Mouse (Mus musculus): ENCODE data around the gene Scand1. TPM values are rescaled to one million over a fixed set of nuclear protein-coding genes. Genes with fewer than 3 reads are reported as not detected.
A peak's percentile ranks its signal among the peaks of the same experiment; 100 is the strongest.

Gene Scand1
- polyA plus RNA-seq, 1 experiment from 2014 or later, result 28.5 TPM

DNA sequence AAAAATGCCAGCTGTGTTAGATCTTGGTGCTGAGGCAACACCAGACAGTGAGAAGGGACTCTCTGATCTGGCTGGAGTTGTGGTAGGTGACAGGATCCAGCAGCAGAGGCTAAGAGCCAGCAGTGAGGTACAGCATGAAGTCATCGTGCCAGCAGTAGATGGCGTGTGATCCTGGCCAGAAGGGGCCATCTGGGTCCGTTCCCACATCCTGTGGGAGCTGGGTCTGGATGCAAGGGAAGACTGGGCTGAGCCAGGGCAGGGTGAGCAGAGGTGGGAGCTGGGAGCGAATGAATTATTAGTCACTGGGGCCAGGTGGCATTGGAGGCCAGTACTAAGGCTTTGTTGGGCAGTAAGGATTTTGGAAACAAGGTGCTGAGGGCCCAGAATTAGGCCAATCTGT lies 31.3 kb downstream of the Scand1 start:
- Histone ChIP-seq H3K36me3 (replicated peaks) (0 out of 2 replicates have a peak, but pooled peaks cover 16% of the 10 kb centered on the region), H3K27ac (replicated peaks) (no peak overlapping the region), H3K9me3 (replicated peaks) (no peaks in the 10 kb centered on the region), H3K4me1 (replicated peaks) (peaks cover 9% of the 10 kb centered on the region), H3K4me2 (no peak overlapping the region), H3K27me3 (no peaks in the 10 kb centered on the region), H3K4me3 (replicated peaks) (no peak overlapping the region), H3K9ac (no peak overlapping the region)
- 67% methylated on average over 4 of the region's 4 CpGs for WGBS (ENCODE audit: insufficient replicate concordance)
- ATAC-seq (ENCODE audit: insufficient read depth), result no peak

- H3K4me2 ChIP-seq, result no peak overlapping the region
- H3K27me3 ChIP-seq, result no peaks in the 10 kb centered on the region
- H3K4me3 ChIP-seq (replicated peaks), result no peak overlapping the region
- ATAC-seq (ENCODE audit: insufficient read depth), result peak; percentile 63
- H3K27ac ChIP-seq (replicated peaks), result no peak overlapping the region
- peaks cover 17% of the 10 kb centered on the region; the same call in 1 of the 2 replicates for H3K36me3 ChIP-seq (replicated peaks)
- no peak overlapping the region for H3K9ac ChIP-seq
- H3K9me3 ChIP-seq (replicated peaks), result no peaks in the 10 kb centered on the region
- peaks cover 9% of the 10 kb centered on the region for H3K4me1 ChIP-seq (replicated peaks)
- WGBS (ENCODE audit: insufficient replicate concordance), result 18% methylated on average over 4 of the region's 4 CpGs
Measured at GRCm38 (mm10) chr2:156278226-156279017, 34.1 kb downstream of the Scand1 start.

DNA sequence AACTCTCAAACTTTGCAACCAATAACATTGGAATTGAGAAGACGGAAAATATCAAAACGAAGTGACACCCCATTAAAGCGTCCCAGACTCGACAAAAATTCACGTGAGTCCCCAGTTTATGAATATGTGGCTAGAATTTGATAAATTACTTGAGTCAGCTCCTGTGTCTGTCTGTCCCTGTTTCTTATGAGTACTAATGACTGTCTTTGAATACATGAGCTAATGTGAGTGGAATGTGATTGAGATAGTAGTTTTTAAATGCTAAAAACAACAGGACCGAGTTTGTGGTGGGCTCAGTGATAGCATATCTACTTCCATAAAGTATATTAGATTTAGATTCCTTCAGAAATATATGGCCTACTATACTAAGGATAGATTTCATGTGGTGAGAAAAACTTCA lies 40.0 kb downstream of the Scand1 start:
- no peak overlapping the region for H3K9ac ChIP-seq
- H3K27me3 ChIP-seq, result no peaks in the 10 kb centered on the region
- 80% methylated on average over 6 of the region's 6 CpGs for WGBS (ENCODE audit: insufficient replicate concordance)
- no peak for ATAC-seq (ENCODE audit: insufficient read depth)
- H3K4me1 ChIP-seq (replicated peaks), result no peaks in the 10 kb centered on the region
- H3K4me2 ChIP-seq, result no peak overlapping the region
- H3K4me3 ChIP-seq (replicated peaks), result no peak overlapping the region
- peaks cover 13% of the 10 kb centered on the region; the same call in 1 of the 2 replicates for H3K36me3 ChIP-seq (replicated peaks)
- no peak overlapping the region for H3K27ac ChIP-seq (replicated peaks)
- H3K9me3 ChIP-seq (replicated peaks), result no peaks in the 10 kb centered on the region

- Histone ChIP-seq H3K4me1 (replicated peaks) (no peaks in the 10 kb centered on the region), H3K9me3 (replicated peaks) (no peaks in the 10 kb centered on the region), H3K9ac (no peak overlapping the region), H3K4me2 (no peak overlapping the region), H3K36me3 (replicated peaks) (peaks cover 11% of the 10 kb centered on the region; the same call in 1 of the 2 replicates), H3K27ac (replicated peaks) (no peak overlapping the region), H3K27me3 (no peaks in the 10 kb centered on the region), H3K4me3 (replicated peaks) (no peak overlapping the region)
- ATAC-seq (ENCODE audit: insufficient read depth), result no peak
- WGBS (ENCODE audit: insufficient replicate concordance), result 83% methylated on average over 8 of the region's 9 CpGs
Measured at GRCm38 (mm10) chr2:156267636-156268035, 44.9 kb downstream of the Scand1 start.

- peaks cover 11% of the 10 kb centered on the region; the same call in 1 of the 2 replicates for H3K36me3 ChIP-seq (replicated peaks)
- ATAC-seq (ENCODE audit: insufficient read depth), result no peak
Measured at GRCm38 (mm10) chr2:156263204-156263893, 49.2 kb downstream of the Scand1 start.

More at GRCm38 (mm10) chr2:156263204-156263893, 49.2 kb downstream of the Scand1 start:
- Histone ChIP-seq H3K4me3 (replicated peaks) (no peak overlapping the region), H3K27ac (replicated peaks) (no peak overlapping the region), H3K9ac (no peak overlapping the region), H3K9me3 (replicated peaks) (no peaks in the 10 kb centered on the region), H3K4me1 (replicated peaks) (no peaks in the 10 kb centered on the region), H3K4me2 (no peak overlapping the region), H3K27me3 (no peaks in the 10 kb centered on the region)
- 72% methylated on average over 4 of the region's 4 CpGs for WGBS (ENCODE audit: insufficient replicate concordance)

Small RNA genes lying within 50 kb of the gene (microRNA-seq; reads per million reads assigned to microRNA genes)
- gene Gm22759, result not detected

Other genes with a start within 250 kb of the Scand1 start
- 0.62 and 1.1 TPM in 2 replicates for gene Spag4, start 247.5 kb downstream of the Scand1 start, polyA plus RNA-seq (2015; fragmentation: Nextera tagmentation; extraction: Ambion mirVana)
- 20.8 and 22.6 TPM in 2 replicates for gene Cpne1, start 200.7 kb downstream of the Scand1 start, polyA plus RNA-seq (2015; fragmentation: Nextera tagmentation; extraction: Ambion mirVana)
- 7.4 and 9.7 TPM in 2 replicates for gene Rbm12, start 200.7 kb downstream of the Scand1 start, polyA plus RNA-seq (2015; fragmentation: Nextera tagmentation; extraction: Ambion mirVana)
- 3.9 and 4.0 TPM in 2 replicates for gene Gm28036, start 185.6 kb downstream of the Scand1 start, polyA plus RNA-seq (2015; fragmentation: Nextera tagmentation; extraction: Ambion mirVana)
- 159 and 192 TPM in 2 replicates for gene Romo1, start 168.7 kb downstream of the Scand1 start, polyA plus RNA-seq (2015; fragmentation: Nextera tagmentation; extraction: Ambion mirVana)
- gene Nfs1, start 168.5 kb downstream of the Scand1 start, polyA plus RNA-seq (2015; fragmentation: Nextera tagmentation; extraction: Ambion mirVana), result 50.7 and 52.3 TPM in 2 replicates
- 207 and 223 TPM in 2 replicates for gene Rbm39, start 132.5 kb downstream of the Scand1 start, polyA plus RNA-seq (2015; fragmentation: Nextera tagmentation; extraction: Ambion mirVana)
- 10.8 and 14.7 TPM in 2 replicates for gene Phf20, start 116.2 kb downstream of the Scand1 start, polyA plus RNA-seq (2015; fragmentation: Nextera tagmentation; extraction: Ambion mirVana)
- gene Cnbd2, start 405 bp downstream of the Scand1 start, polyA plus RNA-seq (2015; fragmentation: Nextera tagmentation; extraction: Ambion mirVana), result 1.9 and 2.0 TPM in 2 replicates
- gene Epb41l1, start 108.2 kb upstream of the Scand1 start, polyA plus RNA-seq (2015; fragmentation: Nextera tagmentation; extraction: Ambion mirVana), result 0.54 and 0.55 TPM in 2 replicates
- gene Aar2, start 234.9 kb upstream of the Scand1 start, polyA plus RNA-seq (2015; fragmentation: Nextera tagmentation; extraction: Ambion mirVana), result 12.2 and 12.3 TPM in 2 replicates

All from liver, embryonic 15.5 days (tissue).